Mouse (Mus musculus) embryo, embryonic 10.5 days (tissue): ENCODE results near the gene Fam49a.
A peak's percentile ranks its signal among the peaks of the same experiment; 100 is the strongest.
"Not testable (repeated sequence)": the region's sequence is repeated elsewhere in the genome, so short reads cannot be mapped to it uniquely, and the experiment has no call there.

Source experiments
- DNase-seq: peaks from one replicate; pipeline ENCODE4 v3.0.0-alpha.2; 2015; ENCODE audit warnings: low spot score

Gene Fam49a

GRCm38 (mm10) chr12:12261987-12262971 lies at the start of gene Fam49a:
Gene Fam49a, plus strand, starts transcription at chr12:12262139.
- DNase-seq, result peak; percentile 78

GRCm38 (mm10) chr12:12213536-12213935 lies 48.4 kb upstream of the Fam49a start:
- DNase-seq, result no peak

GRCm38 (mm10) chr12:12218947-12219346 lies 43.0 kb upstream of the Fam49a start:
- no peak for DNase-seq

GRCm38 (mm10) chr12:12220755-12221496 lies 41.0 kb upstream of the Fam49a start:
- DNase-seq, result no peak

DNA sequence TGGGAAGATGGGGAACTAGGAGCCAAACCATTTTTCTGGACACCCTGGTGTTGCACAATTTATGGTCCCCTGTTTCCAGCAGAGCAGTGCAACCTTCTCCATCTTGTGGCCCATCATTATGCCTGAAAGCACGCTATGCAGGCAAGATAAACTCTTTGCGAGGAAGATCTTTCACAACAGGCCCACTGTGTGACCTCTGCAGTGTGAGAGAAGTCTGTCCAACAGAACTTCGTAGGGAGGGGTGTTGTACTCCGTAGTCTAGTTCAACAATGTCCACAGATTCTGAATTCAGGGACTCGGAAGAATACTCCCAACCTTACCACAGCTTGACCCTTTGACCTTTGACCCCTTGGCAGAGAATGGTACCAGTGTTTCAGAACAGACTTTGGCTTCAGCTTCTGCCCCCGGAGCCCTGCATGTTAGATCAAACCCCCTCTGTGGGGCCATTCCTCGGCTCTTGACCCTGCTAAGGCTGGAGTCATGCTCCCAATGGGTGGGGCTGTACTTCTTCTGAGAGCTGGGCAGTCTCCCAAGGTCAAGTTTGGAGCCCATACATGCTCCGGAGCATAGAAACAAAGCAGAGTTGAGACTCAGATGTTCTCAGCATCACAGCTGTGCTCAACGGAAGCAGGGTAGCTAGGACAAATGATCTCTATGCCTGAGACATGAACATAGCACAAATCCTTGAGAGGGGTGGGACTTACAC lies 39.2 kb upstream of the Fam49a start:
- peak; percentile 22 for DNase-seq

GRCm38 (mm10) chr12:12223336-12223735 lies 38.6 kb upstream of the Fam49a start:
- no peak for DNase-seq

DNA sequence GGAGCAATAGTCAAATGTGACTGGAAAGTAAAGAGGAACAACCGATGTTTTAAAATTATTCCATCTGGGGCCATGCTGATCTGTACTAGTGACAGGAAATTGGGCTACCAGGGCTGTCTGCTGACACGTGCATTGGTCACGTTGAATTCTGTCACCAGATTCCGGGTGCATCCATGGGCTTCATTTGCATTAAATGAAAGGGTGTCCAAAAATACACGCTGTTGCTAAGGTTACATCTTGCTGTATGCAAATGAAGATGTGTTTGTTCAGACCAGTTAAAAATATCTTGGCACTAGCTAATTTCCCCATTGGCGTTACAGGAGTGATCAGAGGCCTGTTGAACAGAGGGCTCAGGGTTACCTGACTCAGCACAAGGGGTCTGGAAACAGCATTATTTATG lies 36.2 kb upstream of the Fam49a start:
- DNase-seq, result no peak

- no peak for DNase-seq
Measured at GRCm38 (mm10) chr12:12227594-12227993, 34.3 kb upstream of the Fam49a start.

DNA sequence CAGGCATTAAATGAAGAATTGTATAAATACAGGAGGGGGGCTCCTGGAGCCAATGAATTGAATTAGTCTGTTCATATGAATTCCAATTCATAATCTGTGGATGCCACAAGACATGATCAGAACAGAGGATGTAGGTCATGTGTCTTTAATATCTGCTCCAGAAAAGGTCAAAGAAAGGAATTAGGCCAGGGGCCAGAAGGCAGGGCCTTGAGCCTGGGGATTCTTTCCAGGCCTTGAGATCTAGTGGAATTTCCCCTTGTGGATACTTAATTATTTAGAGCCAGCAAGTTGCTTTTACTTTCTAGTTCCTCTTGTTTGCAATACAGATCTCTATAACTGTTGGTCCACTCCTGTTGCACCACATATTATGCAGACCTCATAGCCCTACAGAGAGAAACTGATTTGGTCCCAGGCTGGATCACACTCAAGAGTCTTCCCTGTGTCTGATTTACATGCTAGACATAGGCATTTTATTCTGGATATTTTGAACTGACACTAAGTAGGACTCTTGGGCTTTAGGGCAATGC lies 31.8 kb upstream of the Fam49a start:
- no peak for DNase-seq

DNA sequence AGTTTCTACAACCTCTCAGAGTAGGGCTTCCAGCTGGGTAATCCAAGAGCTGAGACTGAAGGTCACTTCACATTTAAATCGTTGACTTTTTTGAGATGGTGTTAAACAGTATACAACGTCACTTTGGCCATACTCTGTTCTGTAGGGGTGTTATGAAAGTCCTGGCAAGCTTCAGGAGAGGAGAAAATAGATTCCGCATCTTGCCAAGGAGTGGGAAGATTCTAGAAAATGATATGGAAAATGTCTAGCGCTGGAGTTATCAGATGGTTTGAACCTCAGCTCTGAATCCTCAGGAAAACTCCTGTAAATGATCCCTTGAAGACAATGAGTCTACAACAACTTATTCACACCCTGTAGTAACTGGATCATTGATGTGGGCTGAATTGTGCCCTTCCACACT lies 29.8 kb upstream of the Fam49a start:
- DNase-seq, result no peak

DNA sequence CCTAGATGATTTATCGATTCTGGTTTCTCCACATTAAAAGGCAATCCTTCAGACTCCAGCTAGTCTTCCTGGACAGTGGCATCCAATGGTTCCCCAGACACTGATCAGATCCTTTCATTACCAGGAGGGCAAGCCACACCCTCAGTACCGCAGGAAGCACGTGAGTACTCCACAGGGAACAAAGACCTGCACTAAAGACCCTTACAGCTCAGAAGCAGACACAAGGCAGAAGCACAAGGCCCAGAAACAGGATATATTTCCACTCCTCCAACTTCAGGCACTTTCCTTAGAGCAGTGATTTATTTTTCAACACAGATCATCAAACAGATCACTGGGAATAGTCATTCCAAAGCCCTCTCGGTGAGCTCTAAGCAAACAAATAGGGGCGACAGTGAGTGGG lies 25.0 kb upstream of the Fam49a start:
- peak; percentile 46 for DNase-seq

- no peak for DNase-seq
Measured at GRCm38 (mm10) chr12:12239502-12239901, 22.4 kb upstream of the Fam49a start.

DNA sequence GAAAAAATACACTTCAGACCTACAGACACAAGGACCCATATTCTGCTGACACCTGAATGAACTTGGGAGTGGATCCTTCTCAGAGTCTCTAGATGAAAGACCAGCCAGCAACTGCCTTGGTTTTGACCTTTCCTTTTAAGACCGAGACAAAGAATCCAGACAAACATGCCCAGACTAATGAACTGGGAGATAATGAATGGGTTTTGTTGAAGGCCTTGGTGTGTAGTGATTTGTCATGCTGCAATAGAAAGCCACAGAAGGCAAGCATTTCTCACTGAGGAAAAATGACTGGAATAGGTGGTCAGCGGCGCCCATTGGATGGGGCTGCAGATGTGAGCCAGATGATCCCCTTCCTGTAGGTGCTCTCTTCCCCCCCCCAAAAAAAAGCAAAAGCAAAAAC lies 18.8 kb upstream of the Fam49a start:
- DNase-seq, result peak; percentile 48

- not testable (repeated sequence) for DNase-seq
Measured at GRCm38 (mm10) chr12:12247023-12247422, 14.9 kb upstream of the Fam49a start.

DNA sequence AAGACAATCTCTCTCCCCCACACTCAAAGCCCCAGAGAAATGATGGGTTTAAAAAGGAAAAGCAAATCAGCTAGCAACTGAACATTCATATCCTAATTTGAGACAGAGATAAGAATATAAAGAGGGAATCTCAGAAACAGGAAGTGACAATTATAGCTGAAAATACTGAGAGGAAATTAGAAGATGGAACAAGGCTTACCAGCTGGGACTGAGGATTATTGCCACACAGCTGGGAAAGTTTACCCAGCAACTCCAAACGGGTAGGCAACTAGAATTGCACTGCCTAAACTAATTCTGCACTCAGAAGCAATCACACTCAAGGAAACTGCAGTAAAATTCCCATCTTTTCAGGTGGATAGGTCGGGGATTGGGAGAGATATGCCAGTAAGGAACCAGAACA lies 12.4 kb upstream of the Fam49a start:
- no peak for DNase-seq

- DNase-seq, result no peak
Measured at GRCm38 (mm10) chr12:12253526-12253925, 8.4 kb upstream of the Fam49a start.

DNA sequence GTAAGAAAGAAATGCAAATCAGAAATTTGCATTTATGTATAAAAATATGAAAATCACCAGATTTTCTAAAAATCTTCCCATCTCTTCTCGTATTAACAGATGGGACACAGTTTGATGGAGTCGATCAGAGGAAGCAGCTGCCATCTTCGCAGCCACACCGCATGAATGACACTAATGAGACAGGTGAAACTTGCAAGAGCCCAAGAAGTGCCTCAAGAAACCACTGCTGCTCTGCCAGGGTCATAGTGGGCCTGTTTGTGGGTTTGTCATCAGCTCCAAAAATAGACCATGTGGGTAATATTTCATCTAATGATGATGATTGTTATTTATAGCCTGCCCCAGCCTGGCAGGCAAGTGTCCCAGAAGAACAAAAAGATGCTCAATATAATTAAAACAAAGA lies 7.8 kb upstream of the Fam49a start:
- DNase-seq, result no peak

GRCm38 (mm10) chr12:12260979-12261960 lies 669 bp upstream of the Fam49a start:
- DNase-seq, result no peak

DNA sequence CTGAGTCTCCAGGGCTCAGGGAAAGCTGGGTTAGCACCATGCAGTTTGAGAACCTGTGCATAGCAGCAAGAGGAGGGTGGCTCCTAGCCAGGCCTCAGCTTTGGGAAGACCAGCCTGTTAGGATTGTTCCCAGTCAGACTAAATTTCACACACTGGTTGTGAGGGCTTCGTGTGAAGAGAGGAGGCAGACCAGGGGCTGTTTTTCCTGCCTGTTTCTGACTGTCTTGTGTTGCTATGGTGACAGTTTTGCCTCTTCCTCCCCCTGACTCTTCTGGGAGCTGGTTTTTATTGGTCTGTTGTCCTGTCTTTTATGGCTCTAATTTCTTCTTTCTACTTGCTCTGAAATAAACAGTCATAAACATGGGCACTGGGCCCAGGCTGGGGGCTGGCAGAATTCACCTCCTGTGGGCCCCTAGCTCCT lies 1.4 kb downstream of the Fam49a start:
- peak; percentile 47 for DNase-seq

GRCm38 (mm10) chr12:12264151-12264550 lies 2.2 kb downstream of the Fam49a start:
- no peak for DNase-seq

DNA sequence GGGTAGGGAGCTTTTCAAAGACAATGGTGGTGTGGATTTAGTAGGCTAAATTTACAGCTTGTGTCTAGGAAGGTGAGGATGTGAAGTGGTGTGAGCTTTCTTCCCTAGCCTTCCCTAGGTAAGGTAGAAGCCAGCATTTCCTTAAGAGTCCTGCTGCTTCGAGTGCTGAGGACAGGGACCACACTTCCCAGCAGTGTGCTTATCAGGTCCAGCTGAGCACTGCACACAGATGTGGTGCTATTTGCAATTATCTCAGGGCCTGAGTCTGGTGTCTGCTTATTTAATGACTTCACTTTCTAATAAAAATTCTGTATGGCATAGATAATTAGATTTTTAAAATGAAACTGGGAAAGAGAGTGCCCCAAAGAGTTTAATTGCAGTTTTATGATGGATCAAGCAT lies 4.6 kb downstream of the Fam49a start:
- no peak for DNase-seq
